Mouse (Mus musculus) megakaryocyte progenitor cell, adult 5-6 weeks (primary cell): ENCODE measurements around the gene Ndufb4. TPM values are rescaled to one million over a fixed set of nuclear protein-coding genes. Genes with fewer than 3 reads are reported as not detected.

Experiments used
- total RNA-seq, 2 experiments: library from RNA; stranded (forward) in 1 of 2; stranded (reverse) in 1 of 2; fragments of 157-497, 149-512 nt in 1 of 2; fragments of 200-1000 nt in 1 of 2; gene quantifications; 2 replicates each; pipeline versions ENCODE4 v1.2.3 to v1.2.4; 2015 to 2017

Gene Ndufb4
- total RNA-seq, 2 experiments from 2014 or later, result 26.8 to 29.7 TPM

Other genes with a start within 250 kb of the Ndufb4 start
- 18.8 and 19.5 TPM in 2 replicates for gene Gtf2e1, start 114.7 kb downstream of the Ndufb4 start, total RNA-seq (2015)
- gene Gtf2e1, start 114.7 kb downstream of the Ndufb4 start, total RNA-seq (2017), result 24.9 and 26.6 TPM in 2 replicates
- 12.3 and 20.9 TPM in 2 replicates for gene Rabl3, start 114.6 kb downstream of the Ndufb4 start, total RNA-seq (2015)
- gene Rabl3, start 114.6 kb downstream of the Ndufb4 start, total RNA-seq (2017), result 9.5 and 9.9 TPM in 2 replicates
- gene Hgd, start 74.3 kb downstream of the Ndufb4 start, total RNA-seq (2015), result not detected in 2 replicates
- 0.20 TPM in 1 of 2 replicates, not detected in the other for gene Hgd, start 74.3 kb downstream of the Ndufb4 start, total RNA-seq (2017)
- gene Fstl1, start 122.4 kb upstream of the Ndufb4 start, total RNA-seq (2015), result 0.32 and 4.0 TPM in 2 replicates
- gene Fstl1, start 122.4 kb upstream of the Ndufb4 start, total RNA-seq (2017), result 0.04 and 0.61 TPM in 2 replicates
- gene Gm36028, start 206.7 kb upstream of the Ndufb4 start, total RNA-seq (2015), result not detected in 2 replicates
- 0.50 TPM in 1 of 2 replicates, not detected in the other for gene Gm36028, start 206.7 kb upstream of the Ndufb4 start, total RNA-seq (2017)
- 68.5 and 75.3 TPM in 2 replicates for gene Lrrc58, start 213.9 kb upstream of the Ndufb4 start, total RNA-seq (2015)
- gene Lrrc58, start 213.9 kb upstream of the Ndufb4 start, total RNA-seq (2017), result 43.7 and 47.3 TPM in 2 replicates